Comparison of ENCODE assay signal across 15 mouse cellular contexts in genomic region chr6:49987141-49987540, GRCm38 (mm10).
A peak's percentile ranks its signal among the peaks of the same experiment; 100 is the strongest.
DNase-seq lines count a peak whose midpoint lies in the region; ATAC-seq and TF ChIP-seq lines count a peak whose summit lies in the region.
"Had no signal": no experiment of that assay in that cellular context is flagged by ENCODE, and none has a peak within 500 bp of the region (broad histone marks: within the 10 kb centered on the region; RNA-seq: fewer than 3 reads in every experiment).

No protein-coding gene starts in this region.

- in situ Hi-C loops in Patski (cut with MboI; ENCODE audit: low pct_unique_long_range_greater_than_20kb) = no loop called here

- no peaks in the 10 kb centered on the region for H3K36me3 ChIP-seq in limb, embryonic 10.5 days
- H3K36me3 ChIP-seq: embryonic facial prominence, embryonic 10.5 days; embryonic facial prominence, embryonic 12.5 days; forebrain, embryonic 15.5 days had no signal

- H3K9me3 ChIP-seq in limb, embryonic 10.5 days (replicated peaks) = no peaks in the 10 kb centered on the region
- H3K9me3 ChIP-seq: embryonic facial prominence, embryonic 10.5 days; embryonic facial prominence, embryonic 12.5 days; forebrain, embryonic 13.5 days; forebrain, embryonic 15.5 days had no signal

- H3K27ac ChIP-seq in limb, embryonic 10.5 days = 0 out of 2 replicates have a peak overlapping the region, but pooled peaks have one; percentile 36
- H3K27ac ChIP-seq: embryonic facial prominence, embryonic 10.5 days; embryonic facial prominence, embryonic 12.5 days; forebrain, embryonic 13.5 days; forebrain, embryonic 15.5 days had no signal

- POLR2A ChIA-PET in Patski (lab: Charles Lee) = no interaction called here

- CTCF ChIA-PET in Patski (lab: Charles Lee) = no interaction called here

- no peak for TF ChIP-seq CTCF in Patski (IDR thresholded peaks at IDR 0.05)

- peak; percentile 81 for DNase-seq in heart, adult 11 months
- DNase-seq in heart, postnatal 25 days (ENCODE audit: low spot score) = no peak
- peak; percentile 22 for DNase-seq in Patski (ENCODE audit: low read depth, low spot score)
- DNase-seq in limb, embryonic 10.5 days (ENCODE audit: low spot score) = no peak
- DNase-seq in spleen, postnatal 36 days (ENCODE audit: low spot score in 2 of 2) = no peak
- DNase-seq: adrenal gland, adult 8-10 months; adrenal gland, postnatal 25 days; cerebellum, adult 11-12 months; cerebellum, adult 9-10 months; forebrain, postnatal 0 days had no signal

- H3K4me3 ChIP-seq in limb, embryonic 10.5 days = no peak overlapping the region
- H3K4me3 ChIP-seq: embryonic facial prominence, embryonic 10.5 days; embryonic facial prominence, embryonic 12.5 days; forebrain, embryonic 13.5 days; forebrain, embryonic 15.5 days had no signal

- intact Hi-C loops in heart, postnatal 25 days (cut with DNase I) = no loop called here

- ATAC-seq in Patski = no peak
- ATAC-seq: activated CD4-positive, CD25-positive, alpha-beta regulatory T cell, adult 4 months; forebrain, embryonic 13.5 days; forebrain, embryonic 15.5 days; forebrain, postnatal 0 days had no signal

- peaks cover 50% of the 10 kb centered on the region for H3K4me1 ChIP-seq in limb, embryonic 10.5 days

- 91% methylated on average over 5 of the region's 5 CpGs for WGBS in limb, embryonic 10.5 days

- peaks cover 13% of the 10 kb centered on the region for H3K27me3 ChIP-seq in Patski
- no peaks in the 10 kb centered on the region for H3K27me3 ChIP-seq in limb, embryonic 10.5 days (ENCODE audit: low read depth, poor library complexity, severe bottlenecking)
- H3K27me3 ChIP-seq: embryonic facial prominence, embryonic 12.5 days; forebrain, embryonic 13.5 days; forebrain, embryonic 15.5 days had no signal

Comparison
In these comparisons a context has a peak if more than half of its experiments do, and no peak if none do; other contexts are left out.
1. DNase-seq: peak in heart, adult 11 months (single experiment) and Patski (single experiment); none in heart, postnatal 25 days (single experiment), limb, embryonic 10.5 days (single experiment) and spleen, postnatal 36 days (0 of 2).